In genomic region chr5:114456287-114456686, GRCm38 (mm10) we compare ENCODE assay signal across 14 mouse cellular contexts. TPM values are rescaled to one million over a fixed set of nuclear protein-coding genes. Genes with fewer than 3 reads are reported as not detected.
DNase-seq lines count a peak whose midpoint lies in the region; ATAC-seq lines count a peak whose summit lies in the region.
"Had no signal": no experiment of that assay in that cellular context is flagged by ENCODE, and none has a peak within 500 bp of the region (broad histone marks: within the 10 kb centered on the region; RNA-seq: fewer than 3 reads in every experiment).

No protein-coding gene starts in this region.

- H3K4me1 ChIP-seq in kidney, embryonic 14.5 days (ENCODE audit: control insufficient read depth, insufficient read depth, low read length), result peaks cover 9% of the 10 kb centered on the region; the same call in 1 of the 2 replicates
- no peaks in the 10 kb centered on the region for H3K4me1 ChIP-seq in neural tube, embryonic 11.5 days (ENCODE audit: control insufficient read depth, insufficient read depth, low read length)

- no peak for DNase-seq in kidney, adult 18-20 months
- DNase-seq in neural tube, embryonic 11.5 days (ENCODE audit: low spot score), result no peak
- no peak for DNase-seq in neural tube, embryonic 10.5 days (ENCODE audit: extremely low spot score, low spot score)
- DNase-seq in cerebellum, postnatal 10 days, result peak; percentile 87 to 91
- DNase-seq in retina, postnatal 7 days (ENCODE audit: low read depth, low spot score), result peak; percentile 77
- no peak for DNase-seq in left cerebral cortex, adult 9 months (ENCODE audit: low spot score in 2 of 2)
- no peak for DNase-seq in ovary, adult 18-20 months (ENCODE audit: low spot score)
- DNase-seq: adrenal gland, postnatal 36 days; lung, embryonic 14.5 days; thymus, postnatal 4 days had no signal

- no peak overlapping the region for H3K9ac ChIP-seq in kidney, embryonic 14.5 days (ENCODE audit: low read depth, low read length)
- H3K9ac ChIP-seq in neural tube, embryonic 11.5 days (ENCODE audit: low read length), result no peak overlapping the region; the same call in 1 of the 2 replicates
- H3K9ac ChIP-seq: embryonic facial prominence, embryonic 15.5 days; lung, embryonic 14.5 days had no signal

- H3K4me2 ChIP-seq in kidney, embryonic 14.5 days (replicated peaks; ENCODE audit: low read depth, low read length), result no peak overlapping the region
- no peak overlapping the region for H3K4me2 ChIP-seq in neural tube, embryonic 11.5 days (ENCODE audit: low read depth)
- H3K4me2 ChIP-seq: embryonic facial prominence, embryonic 15.5 days; lung, embryonic 14.5 days had no signal

- H3K27me3 ChIP-seq in kidney, embryonic 14.5 days (ENCODE audit: control insufficient read depth, insufficient read depth, low read length), result no peaks in the 10 kb centered on the region
- no peaks in the 10 kb centered on the region for H3K27me3 ChIP-seq in neural tube, embryonic 11.5 days (ENCODE audit: control insufficient read depth, insufficient read depth, low read length)
- H3K27me3 ChIP-seq: embryonic facial prominence, embryonic 15.5 days had no signal

- WGBS in kidney, embryonic 14.5 days, result 48% methylated on average over 9 of the region's 9 CpGs
- WGBS in neural tube, embryonic 11.5 days, result 64% methylated on average over 9 of the region's 9 CpGs

- peaks cover 13% of the 10 kb centered on the region; the same call in 1 of the 2 replicates for H3K36me3 ChIP-seq in kidney, embryonic 14.5 days (ENCODE audit: control insufficient read depth, insufficient read depth, low read length)
- H3K36me3 ChIP-seq in neural tube, embryonic 11.5 days (ENCODE audit: control insufficient read depth, insufficient read depth, low read length), result no peaks in the 10 kb centered on the region; the same call in 1 of the 2 replicates

- H3K27ac ChIP-seq in kidney, embryonic 14.5 days (ENCODE audit: low read depth, low read length), result no peak overlapping the region
- 0 out of 2 replicates have a peak overlapping the region, but pooled peaks have one; percentile 8 for H3K27ac ChIP-seq in neural tube, embryonic 11.5 days (ENCODE audit: low read depth, low read length)
- H3K27ac ChIP-seq: embryonic facial prominence, embryonic 15.5 days; left cerebral cortex, adult 2 months had no signal

- peak; percentile 52; the same call in 1 of the 2 replicates for ATAC-seq in kidney, embryonic 14.5 days (ENCODE audit: low FRiP score, low TSS enrichment)
- no peak for ATAC-seq in neural tube, embryonic 11.5 days (ENCODE audit: insufficient read depth, low FRiP score, low TSS enrichment)
- ATAC-seq: inflammation-experienced regulatory T-cells, adult 6 months had no signal

- H3K9me3 ChIP-seq in kidney, embryonic 14.5 days (ENCODE audit: control insufficient read depth, low read length), result no peaks in the 10 kb centered on the region
- H3K9me3 ChIP-seq in neural tube, embryonic 11.5 days (ENCODE audit: control insufficient read depth, low read length), result no peaks in the 10 kb centered on the region
- H3K9me3 ChIP-seq: embryonic facial prominence, embryonic 15.5 days had no signal

- H3K4me3 ChIP-seq in kidney, embryonic 14.5 days (ENCODE audit: low read length), result no peak overlapping the region
- H3K4me3 ChIP-seq in neural tube, embryonic 11.5 days (ENCODE audit: low read depth, low read length), result no peak overlapping the region
- H3K4me3 ChIP-seq: embryonic facial prominence, embryonic 15.5 days; left cerebral cortex, adult 2 months had no signal

RNA-seq across cellular contexts. Expression of gene Mvk, which starts 12.2 kb away (rescaled TPM):
- 45.0 and 48.3 TPM in 2 replicates for polyA plus RNA-seq in kidney, embryonic 14.5 days (2014; fragmentation: Nextera tagmentation; extraction: Ambion mirVana)
- 64.1 and 66.5 TPM in 2 replicates for polyA plus RNA-seq in neural tube, embryonic 11.5 days (2014; fragmentation: Nextera tagmentation; extraction: Ambion mirVana)

RNA-seq across cellular contexts. Expression of gene Mmab, which starts 12.4 kb away (rescaled TPM):
- polyA plus RNA-seq in kidney, embryonic 14.5 days (2014; fragmentation: Nextera tagmentation; extraction: Ambion mirVana), result 19.0 and 32.9 TPM in 2 replicates
- 25.1 and 29.2 TPM in 2 replicates for polyA plus RNA-seq in neural tube, embryonic 11.5 days (2014; fragmentation: Nextera tagmentation; extraction: Ambion mirVana)

Comparison
In these comparisons a context has a peak if more than half of its experiments do, and no peak if none do; other contexts are left out.
1. DNase-seq: peak in cerebellum, postnatal 10 days (2 of 2) and retina, postnatal 7 days (single experiment); none in kidney, adult 18-20 months (single experiment), neural tube, embryonic 11.5 days (single experiment), neural tube, embryonic 10.5 days (single experiment), left cerebral cortex, adult 9 months (0 of 2) and ovary, adult 18-20 months (single experiment).